Mouse (Mus musculus): ENCODE data around the gene Rnf43.

DNA sequence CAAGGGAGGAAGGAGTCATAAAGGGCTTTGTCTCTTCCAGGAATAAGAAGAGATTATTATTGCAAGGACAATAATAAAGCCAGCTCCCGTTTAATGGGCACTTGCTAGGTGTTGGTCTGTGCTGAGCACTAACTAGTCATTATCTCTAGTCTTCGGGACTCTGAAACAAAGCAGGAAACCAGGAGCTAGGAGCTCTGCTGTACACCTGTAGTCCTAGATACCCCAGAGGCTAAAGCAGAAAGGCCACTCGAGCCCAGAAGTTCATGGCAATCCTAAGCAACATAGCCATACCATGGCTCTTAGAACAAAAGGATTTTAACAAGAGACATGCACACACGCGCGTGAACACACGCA, 47.7 kb downstream of the Rnf43 start:
- TF ChIP-seq CTCF (IDR thresholded peaks at IDR 0.05; ENCODE audit: control insufficient read depth, insufficient read depth, insufficient read length) (no peak), CEBPB (IDR thresholded peaks at IDR 0.05; ENCODE audit: low read depth) (no peak), MAX (IDR thresholded peaks at IDR 0.05) (no peak), MYOG (IDR thresholded peaks at IDR 0.05; ENCODE audit: control insufficient read depth, extremely low read depth, insufficient read length) (no peak), USF1 (IDR thresholded peaks at IDR 0.05; ENCODE audit: low read depth) (no peak), MYOD1 (IDR thresholded peaks at IDR 0.05; ENCODE audit: control insufficient read depth, insufficient read length, low read depth) (no peak), FOSL1 (IDR thresholded peaks at IDR 0.05; ENCODE audit: insufficient read depth, low read length, poor library complexity, severe bottlenecking) (no peak)

Measured in C2C12 (cell line).